Mouse (Mus musculus) lung, postnatal 0 days (tissue): ENCODE data around the gene Gga1. TPM values are rescaled to one million over a fixed set of nuclear protein-coding genes. Genes with fewer than 3 reads are reported as not detected.

ENCODE experiments used
- ATAC-seq: fragments of 200-750 bp; cut with Nextera tagmentation; 2 replicates; pipeline ENCODE4 v1.8.0; 2017; ENCODE audit warnings: moderate library complexity
- DNase-seq: peaks from one replicate; pipeline ENCODE4 v3.0.0-alpha.2; 2016; ENCODE audit warnings: low spot score
- H3K27ac ChIP-seq: fragments of 300-500 bp; sonication (generic); 2 replicates; pipeline ENCODE4 v1.5.1; 2014; ENCODE audit warnings: antibody characterized with exemption, mild to moderate bottlenecking, low read length, mixed read lengths
- H3K27me3 ChIP-seq: fragments of 300-500 bp; sonication (generic); replicated peaks from 2 replicates; pipeline ENCODE4 v1.6.1; 2014; ENCODE audit warnings: low read length, mixed read lengths; ENCODE audit not compliant: insufficient read depth
- H3K36me3 ChIP-seq: fragments of 300-500 bp; sonication (generic); 2 replicates; pipeline ENCODE4 v1.6.1; 2014; ENCODE audit warnings: low read length, mixed read lengths; ENCODE audit not compliant: insufficient read depth
- H3K4me1 ChIP-seq: fragments of 300-500 bp; sonication (generic); 2 replicates; pipeline ENCODE4 v1.6.1; 2014; ENCODE audit warnings: antibody characterized with exemption, low read depth, low read length, mixed read lengths; ENCODE audit not compliant: insufficient read depth
- H3K4me2 ChIP-seq: fragments of 300-500 bp; sonication (generic); replicated peaks from 2 replicates; pipeline ENCODE4 v1.6.1; 2014; ENCODE audit warnings: low read depth, mild to moderate bottlenecking, low read length, moderate library complexity, mixed read lengths
- H3K4me3 ChIP-seq: fragments of 300-500 bp; sonication (generic); 2 replicates; pipeline ENCODE4 v1.5.1; 2014; ENCODE audit warnings: low read depth, low read length
- H3K9ac ChIP-seq: fragments of 300-500 bp; sonication (generic); replicated peaks from 2 replicates; pipeline ENCODE4 v1.6.1; 2014; ENCODE audit warnings: low read depth, mild to moderate bottlenecking
- H3K9me3 ChIP-seq: fragments of 300-500 bp; sonication (generic); 2 replicates; pipeline ENCODE4 v1.6.1; 2016; ENCODE audit warnings: low read length, mixed read lengths
- CTCF ChIP-seq: IDR thresholded peaks from 2 replicates; pipeline ENCODE4 v1.5.1; 2016; ENCODE audit warnings: antibody characterized with exemption, mild to moderate bottlenecking
- EP300 ChIP-seq: IDR thresholded peaks from 2 replicates; pipeline ENCODE4 v1.6.1; 2016; ENCODE audit warnings: antibody characterized with exemption, mild to moderate bottlenecking, control low read depth
- WGBS: fragments of 180-500 bp; shearing (Covaris S2); extraction: QIAGEN DNeasy Blood & Tissue Kit; methylation state at CpG from one replicate; pipeline ENCODE4 v1.1.7; 2014; 5-methylcytosine and 5-hydroxymethylcytosine counted together
- polyA plus RNA-seq: library from polyadenylated mRNA; unstranded; fragments of >200 nt; fragmentation: Nextera tagmentation; extraction: Ambion mirVana; gene quantifications from 2 replicates; pipeline ENCODE4 v1.2.1, GENCODE M21; 2015

Gga1 gene
- polyA plus RNA-seq, 1 experiment from 2014 or later: 51.5 TPM

- DNase-seq: peak; percentile 90
Observed at GRCm38 (mm10) chr15:78832701-78833123, 44.3 kb upstream of the Gga1 start.

GRCm38 (mm10) chr15:78833582-78833981 lies 43.4 kb upstream of the Gga1 start:
- Histone ChIP-seq H3K9ac (no peak overlapping the region), H3K4me1 (peaks cover 26% of the 10 kb centered on the region)
- no peak for DNase-seq

More at GRCm38 (mm10) chr15:78832701-78833123, 44.3 kb upstream of the Gga1 start:
- Histone ChIP-seq H3K9me3 (no peaks in the 10 kb centered on the region), H3K9ac (no peak overlapping the region), H3K4me3 (0 out of 2 replicates have a peak overlapping the region, but pooled peaks have one; percentile 10), H3K4me2 (peak overlapping the region; percentile 44), H3K4me1 (peaks cover 26% of the 10 kb centered on the region), H3K36me3 (no peaks in the 10 kb centered on the region), H3K27ac (peak overlapping the region; percentile 96), H3K27me3 (no peaks in the 10 kb centered on the region)
- TF ChIP-seq EP300: no peak; the same call in none of the 2 replicates
- TF ChIP-seq CTCF: peak; percentile 25; the same call in 1 of the 2 replicates
- peak; percentile 67 for ATAC-seq
- 14% methylated on average over 14 of the region's 14 CpGs for WGBS

GRCm38 (mm10) chr15:78834233-78835005 lies 42.6 kb upstream of the Gga1 start:
- Histone ChIP-seq H3K4me2 (0 out of 2 replicates have a peak overlapping the region, but pooled peaks have one; percentile 1), H3K9ac (no peak overlapping the region)
- DNase-seq: peak; percentile 82

More at GRCm38 (mm10) chr15:78833582-78833981, 43.4 kb upstream of the Gga1 start:
- no peaks in the 10 kb centered on the region for H3K27me3 ChIP-seq
- ATAC-seq: no peak
- TF ChIP-seq EP300 (no peak), CTCF (no peak)
- WGBS: 94% methylated on average over 3 of the region's 3 CpGs
- H3K4me3 ChIP-seq: no peak overlapping the region
- no peaks in the 10 kb centered on the region for H3K36me3 ChIP-seq
- H3K4me2 ChIP-seq: no peak overlapping the region
- H3K27ac ChIP-seq: peak overlapping the region; percentile 96
- H3K9me3 ChIP-seq: no peaks in the 10 kb centered on the region

GRCm38 (mm10) chr15:78835200-78836085 lies 41.5 kb upstream of the Gga1 start:
- H3K9ac ChIP-seq: no peak overlapping the region
- WGBS: 17% methylated on average over 11 of the region's 12 CpGs
- H3K4me1 ChIP-seq: peaks cover 29% of the 10 kb centered on the region
- no peaks in the 10 kb centered on the region for H3K9me3 ChIP-seq
- no peaks in the 10 kb centered on the region for H3K36me3 ChIP-seq
- H3K27me3 ChIP-seq: no peaks in the 10 kb centered on the region
- no peak; the same call in 1 of the 2 replicates for TF ChIP-seq EP300
- no peak for TF ChIP-seq CTCF
- no peak overlapping the region for H3K4me2 ChIP-seq
- H3K27ac ChIP-seq: peak overlapping the region; percentile 96
- DNase-seq: peak; percentile 68
- peak; percentile 36 for ATAC-seq
- no peak overlapping the region for H3K4me3 ChIP-seq

More at GRCm38 (mm10) chr15:78834233-78835005, 42.6 kb upstream of the Gga1 start:
- no peak overlapping the region for H3K4me3 ChIP-seq
- H3K27me3 ChIP-seq: no peaks in the 10 kb centered on the region
- H3K4me1 ChIP-seq: peaks cover 26% of the 10 kb centered on the region
- no peaks in the 10 kb centered on the region for H3K9me3 ChIP-seq
- peak; percentile 13 for ATAC-seq
- no peaks in the 10 kb centered on the region for H3K36me3 ChIP-seq
- peak overlapping the region; percentile 96 for H3K27ac ChIP-seq
- 14% methylated on average over 10 of the region's 10 CpGs for WGBS
- peak; percentile 29; the same call in 1 of the 2 replicates for TF ChIP-seq CTCF
- no peak; the same call in 1 of the 2 replicates for TF ChIP-seq EP300

- no peaks in the 10 kb centered on the region for H3K36me3 ChIP-seq
- no peaks in the 10 kb centered on the region for H3K27me3 ChIP-seq
- H3K9me3 ChIP-seq: no peaks in the 10 kb centered on the region
- peak overlapping the region; percentile 96 for H3K27ac ChIP-seq
- ATAC-seq (peak; percentile 42), DNase-seq (peak; percentile 89)
- H3K9ac ChIP-seq: no peak overlapping the region
- no peak overlapping the region for H3K4me2 ChIP-seq
- no peak overlapping the region for H3K4me3 ChIP-seq
- TF ChIP-seq CTCF: no peak
- TF ChIP-seq EP300: peak; percentile 68; the same call in 1 of the 2 replicates
- 15% methylated on average over 8 of the region's 8 CpGs for whole genome bisulfite sequencing
- H3K4me1 ChIP-seq: peaks cover 30% of the 10 kb centered on the region
Observed at GRCm38 (mm10) chr15:78836086-78836621, 40.8 kb upstream of the Gga1 start.
